Mouse (Mus musculus) myocyte (in vitro differentiated cells): Measurements from ENCODE around the gene Cln5. TPM values are rescaled to one million over a fixed set of nuclear protein-coding genes. Genes with fewer than 3 reads are reported as not detected.

Experiments used
- H3K27me3 ChIP-seq: one replicate; pipeline ENCODE4 v1.6.1; 2011; ENCODE audit not compliant: control insufficient read depth, insufficient read depth, insufficient read length
- H3K36me3 ChIP-seq: one replicate; pipeline ENCODE4 v1.6.1; 2011; ENCODE audit not compliant: control insufficient read depth, insufficient read depth
- H3K4me2 ChIP-seq: one replicate; pipeline ENCODE4 v1.6.1; 2011; ENCODE audit warnings: low read depth, control low read depth
- H3K4me3 ChIP-seq: one replicate; pipeline ENCODE4 v1.5.1; 2011; ENCODE audit warnings: mild to moderate bottlenecking, control low read depth, moderate library complexity
- H3K79me2 ChIP-seq: one replicate; pipeline ENCODE4 v1.6.1; 2011; ENCODE audit not compliant: control insufficient read depth, insufficient read depth
- H3ac ChIP-seq: one replicate; pipeline ENCODE4 v1.6.1; 2011; ENCODE audit not compliant: control insufficient read depth, insufficient read length
- CEBPB ChIP-seq: IDR thresholded peaks from 2 replicates; pipeline ENCODE4 v1.6.1; 2011; ENCODE audit warnings: mild to moderate bottlenecking, moderate library complexity; ENCODE audit not compliant: poor library complexity, insufficient read depth, severe bottlenecking
- E2F4 ChIP-seq: IDR thresholded peaks from one replicate; pipeline ENCODE4 v1.6.1; 2011; ENCODE audit warnings: mild to moderate bottlenecking, control low read depth, moderate library complexity; ENCODE audit not compliant: insufficient read depth
- MAX ChIP-seq: IDR thresholded peaks from one replicate; pipeline ENCODE4 v1.6.1; 2011; ENCODE audit warnings: low read depth, mild to moderate bottlenecking, control low read depth
- MYOD1 ChIP-seq, 3 experiments: IDR thresholded peaks; one replicate each; pipeline ENCODE4 v1.6.1; 2011; ENCODE audit warnings: control low read depth in 2 of 3, low read depth in 2 of 3, mild to moderate bottlenecking in 2 of 3, moderate library complexity in 1 of 3; ENCODE audit not compliant: insufficient read length in 2 of 3, control insufficient read depth in 1 of 3
- MYOG ChIP-seq, 3 experiments: IDR thresholded peaks; one replicate each; pipeline ENCODE4 v1.6.1; 2011; ENCODE audit warnings: control low read depth in 2 of 3, low read depth in 2 of 3, mild to moderate bottlenecking in 2 of 3; ENCODE audit not compliant: insufficient read length in 2 of 3, control insufficient read depth in 1 of 3, insufficient read depth in 1 of 3
- POLR2A ChIP-seq: IDR thresholded peaks from one replicate; pipeline ENCODE4 v1.6.1; 2011; ENCODE audit warnings: low read depth, mild to moderate bottlenecking, control low read depth, moderate library complexity; ENCODE audit not compliant: insufficient read length
- POLR2AphosphoS2 ChIP-seq: IDR thresholded peaks from one replicate; pipeline ENCODE4 v1.6.1; 2011; ENCODE audit warnings: low read depth, control low read depth; ENCODE audit not compliant: insufficient read length
- REST ChIP-seq: IDR thresholded peaks from one replicate; pipeline ENCODE4 v1.6.1; 2011; ENCODE audit warnings: mild to moderate bottlenecking, control low read depth, moderate library complexity; ENCODE audit not compliant: insufficient read depth, insufficient read length
- SRF ChIP-seq: IDR thresholded peaks from one replicate; pipeline ENCODE4 v1.6.1; 2011; ENCODE audit warnings: low read depth; ENCODE audit not compliant: control insufficient read depth, insufficient read length
- TCF12 ChIP-seq: IDR thresholded peaks from one replicate; pipeline ENCODE4 v1.6.1; 2011; ENCODE audit warnings: mild to moderate bottlenecking, control low read depth; ENCODE audit not compliant: poor library complexity, insufficient read depth, severe bottlenecking
- TCF3 ChIP-seq: IDR thresholded peaks from one replicate; pipeline ENCODE4 v1.6.1; 2011; ENCODE audit warnings: low read depth, control low read depth; ENCODE audit not compliant: insufficient read length
- USF1 ChIP-seq: IDR thresholded peaks from one replicate; pipeline ENCODE4 v1.6.1; 2011; ENCODE audit warnings: low read depth, mild to moderate bottlenecking, control low read depth, moderate library complexity
- polyA plus RNA-seq: library from polyadenylated mRNA; unstranded; fragments of >200 nt; fragmentation: generic; extraction: Trizol; gene quantifications from one replicate; pipeline ENCODE4 v1.2.1, GENCODE M21; 2012; ENCODE audit warnings: missing spikeins

The Cln5 gene
- polyA plus RNA-seq, 1 experiment: 20.6 TPM

DNA sequence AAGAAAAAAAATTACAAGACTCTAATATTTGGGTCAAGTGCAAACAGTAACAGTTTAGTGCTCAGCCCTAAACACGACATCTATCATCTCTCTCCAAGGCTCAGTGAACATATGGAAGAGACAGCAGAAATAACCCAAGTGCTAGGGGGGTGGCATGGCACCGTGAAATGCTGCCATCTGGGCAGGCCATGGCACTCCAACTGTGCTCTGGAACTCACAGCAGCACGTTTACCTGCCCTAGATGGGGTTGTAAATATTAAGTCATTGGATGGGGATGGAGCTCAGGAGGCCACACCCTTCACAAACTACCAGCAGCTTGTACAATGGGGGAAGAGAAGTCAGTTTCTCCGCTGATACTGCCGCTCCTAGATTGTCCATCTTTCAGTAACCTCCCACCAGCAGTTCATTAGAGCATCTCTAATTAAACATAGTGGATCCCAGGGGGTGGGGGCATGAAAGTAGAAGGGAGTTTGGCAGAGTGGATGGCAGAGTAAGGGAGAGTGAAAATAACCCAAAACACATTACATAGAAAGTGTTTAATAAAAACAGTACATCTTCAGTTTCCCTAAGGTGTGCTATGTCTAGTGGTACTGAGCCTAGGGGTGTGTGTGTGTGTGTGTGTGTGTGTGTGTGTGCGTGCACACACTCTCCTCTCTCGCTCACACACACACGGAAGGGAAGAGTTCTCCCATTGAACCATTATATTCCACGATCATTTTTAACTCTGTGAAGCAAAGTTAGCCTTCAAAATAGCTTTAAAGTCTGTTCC, 9.4 kb downstream of the Cln5 start:
- H3K79me2 ChIP-seq: no peaks in the 10 kb centered on the region
- H3ac ChIP-seq: no peak overlapping the region
- H3K4me2 ChIP-seq: no peak overlapping the region
- no peak for TF ChIP-seq POLR2AphosphoS2
- no peak for TF ChIP-seq CEBPB
- TF ChIP-seq USF1: no peak
- no peak for TF ChIP-seq REST
- TF ChIP-seq E2F4: no peak
- TF ChIP-seq TCF3: no peak
- TF ChIP-seq SRF: no peak
- TF ChIP-seq POLR2A: no peak
- TF ChIP-seq MYOD1 (IDR thresholded peaks at IDR 0.05; ENCODE audit: control insufficient read depth in 1 of 3, insufficient read length in 2 of 3, low read depth in 2 of 3): no peak
- TF ChIP-seq TCF12: no peak
- no peak for TF ChIP-seq MYOG (IDR thresholded peaks at IDR 0.05; ENCODE audit: control insufficient read depth in 1 of 3, insufficient read depth in 1 of 3, insufficient read length in 2 of 3, low read depth in 2 of 3)
- TF ChIP-seq MAX: no peak
- H3K4me3 ChIP-seq: no peak overlapping the region
- no peaks in the 10 kb centered on the region for H3K27me3 ChIP-seq
- peaks cover 51% of the 10 kb centered on the region for H3K36me3 ChIP-seq

- H3K79me2 ChIP-seq: peaks cover 17% of the 10 kb centered on the region
- no peak overlapping the region for H3K4me3 ChIP-seq
- no peaks in the 10 kb centered on the region for H3K27me3 ChIP-seq
- H3K36me3 ChIP-seq: peaks cover 55% of the 10 kb centered on the region
- no peak overlapping the region for H3K4me2 ChIP-seq
- no peak overlapping the region for H3ac ChIP-seq
- TF ChIP-seq MAX (no peak), SRF (no peak), MYOD1 (IDR thresholded peaks at IDR 0.05; ENCODE audit: control insufficient read depth in 1 of 3, insufficient read length in 2 of 3, low read depth in 2 of 3) (no peak), TCF12 (no peak), USF1 (no peak), MYOG (IDR thresholded peaks at IDR 0.05; ENCODE audit: control insufficient read depth in 1 of 3, insufficient read depth in 1 of 3, insufficient read length in 2 of 3, low read depth in 2 of 3) (no peak), CEBPB (no peak), POLR2A (no peak), POLR2AphosphoS2 (no peak), TCF3 (no peak), REST (no peak), E2F4 (no peak)
Observed at GRCm38 (mm10) chr14:103085840-103086533, 16.0 kb downstream of the Cln5 start.

GRCm38 (mm10) chr14:103086671-103087324, 16.8 kb downstream of the Cln5 start:
- no peak overlapping the region for H3K4me3 ChIP-seq
- no peak overlapping the region for H3K4me2 ChIP-seq
- peaks cover 55% of the 10 kb centered on the region for H3K36me3 ChIP-seq
- H3ac ChIP-seq: no peak overlapping the region
- H3K79me2 ChIP-seq: peaks cover 26% of the 10 kb centered on the region
- TF ChIP-seq POLR2A: no peak
- no peak for TF ChIP-seq E2F4
- no peak for TF ChIP-seq CEBPB
- TF ChIP-seq MYOD1 (IDR thresholded peaks at IDR 0.05; ENCODE audit: control insufficient read depth in 1 of 3, insufficient read length in 2 of 3, low read depth in 2 of 3): no peak
- no peak for TF ChIP-seq REST
- no peak for TF ChIP-seq MYOG (IDR thresholded peaks at IDR 0.05; ENCODE audit: control insufficient read depth in 1 of 3, insufficient read depth in 1 of 3, insufficient read length in 2 of 3, low read depth in 2 of 3)
- no peak for TF ChIP-seq SRF
- TF ChIP-seq TCF3: no peak
- TF ChIP-seq USF1: no peak
- TF ChIP-seq TCF12: no peak
- no peak for TF ChIP-seq POLR2AphosphoS2
- TF ChIP-seq MAX: no peak
- no peaks in the 10 kb centered on the region for H3K27me3 ChIP-seq

GRCm38 (mm10) chr14:103087846-103088245, 17.8 kb downstream of the Cln5 start:
- TF ChIP-seq USF1 (no peak), E2F4 (no peak), TCF12 (no peak), CEBPB (no peak), POLR2A (no peak), POLR2AphosphoS2 (no peak), MAX (no peak), MYOG (IDR thresholded peaks at IDR 0.05; ENCODE audit: control insufficient read depth in 1 of 3, insufficient read depth in 1 of 3, insufficient read length in 2 of 3, low read depth in 2 of 3) (no peak), MYOD1 (IDR thresholded peaks at IDR 0.05; ENCODE audit: control insufficient read depth in 1 of 3, insufficient read length in 2 of 3, low read depth in 2 of 3) (no peak), SRF (no peak), REST (no peak), TCF3 (no peak)
- no peaks in the 10 kb centered on the region for H3K27me3 ChIP-seq
- peaks cover 33% of the 10 kb centered on the region for H3K79me2 ChIP-seq
- no peak overlapping the region for H3K4me2 ChIP-seq
- no peak overlapping the region for H3K4me3 ChIP-seq
- peaks cover 46% of the 10 kb centered on the region for H3K36me3 ChIP-seq
- H3ac ChIP-seq: no peak overlapping the region
